Mouse (Mus musculus) ZHBTc4 (cell line): ENCODE data around the gene Aldh3a1.
"Not testable (repeated sequence)": the region's sequence is repeated elsewhere in the genome, so short reads cannot be mapped to it uniquely, and the experiment has no call there.

ENCODE experiments used
- DNase-seq: peaks from one replicate; pipeline ENCODE4 v3.0.0-alpha.2; 2011; ENCODE audit warnings: low read depth, low spot score

Aldh3a1 gene

GRCm38 (mm10) chr11:61207487-61208246, at the start of gene Aldh3a1:
Aldh3a1 (plus strand) TSS chr11:61207537.
- no peak for DNase-seq

DNA sequence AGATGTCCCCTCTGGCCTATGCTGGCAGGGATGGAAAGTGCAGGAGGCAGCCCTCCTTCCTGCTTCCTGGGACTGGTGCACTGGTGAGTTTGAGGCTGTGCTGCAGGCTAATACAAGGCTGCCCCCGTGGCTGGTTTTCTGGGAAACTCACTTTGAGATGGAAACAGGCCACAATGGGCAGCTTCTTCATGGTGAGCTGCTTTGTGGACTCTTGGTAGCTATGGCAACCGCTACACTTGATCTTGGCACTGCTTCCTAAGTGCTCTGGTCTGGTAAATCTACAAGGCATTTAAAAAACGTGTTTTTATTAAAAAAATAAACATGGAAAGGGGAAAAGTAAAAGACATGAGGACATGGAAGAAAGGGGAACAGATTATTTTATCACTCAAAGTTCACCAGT, 49.2 kb upstream of the Aldh3a1 start:
- no peak for DNase-seq

DNA sequence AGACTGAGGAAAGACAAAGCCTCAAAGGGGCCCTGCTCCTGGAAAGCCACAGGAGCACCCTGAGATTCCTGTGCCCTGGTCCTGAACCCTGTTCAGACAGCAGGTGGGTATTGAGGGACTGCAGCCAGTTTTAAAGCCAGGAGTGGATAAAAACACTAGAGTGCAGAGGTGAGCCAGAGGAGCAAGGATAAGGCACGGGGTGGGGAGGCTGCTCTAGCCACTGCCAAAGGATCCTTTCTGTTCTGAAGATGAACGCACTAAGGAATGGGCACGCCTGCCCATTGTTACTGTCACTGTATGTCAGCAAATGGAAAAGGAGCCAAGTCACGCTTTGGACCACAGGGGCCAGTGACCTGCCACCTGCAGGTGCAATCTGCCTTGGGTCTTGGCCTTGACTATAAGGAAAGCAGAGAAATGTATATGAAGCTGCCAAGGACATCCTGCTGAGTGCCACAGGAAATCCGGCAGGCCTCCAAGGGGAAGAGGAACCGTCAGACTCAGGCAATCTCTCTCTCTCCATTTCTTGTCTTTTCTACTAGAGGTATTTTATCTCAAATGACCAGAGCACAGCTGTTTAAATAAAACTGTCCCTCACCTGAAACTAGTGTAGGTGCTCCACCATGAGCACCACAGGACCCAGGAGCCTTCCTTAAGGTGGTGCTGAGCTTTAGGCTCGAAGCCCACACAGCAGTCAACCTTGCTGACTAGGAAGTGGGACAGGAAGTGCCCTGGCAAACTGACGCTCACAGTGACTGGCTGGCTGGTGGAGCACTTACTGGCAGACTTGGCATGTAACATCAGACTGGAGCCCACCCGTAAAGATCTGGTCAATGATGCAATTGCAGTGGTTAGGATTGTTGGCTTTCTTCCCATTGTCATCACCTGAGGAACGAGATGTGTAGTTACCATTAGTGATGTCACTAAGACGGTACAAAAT, 47.3 kb upstream of the Aldh3a1 start:
- DNase-seq, result no peak

DNA sequence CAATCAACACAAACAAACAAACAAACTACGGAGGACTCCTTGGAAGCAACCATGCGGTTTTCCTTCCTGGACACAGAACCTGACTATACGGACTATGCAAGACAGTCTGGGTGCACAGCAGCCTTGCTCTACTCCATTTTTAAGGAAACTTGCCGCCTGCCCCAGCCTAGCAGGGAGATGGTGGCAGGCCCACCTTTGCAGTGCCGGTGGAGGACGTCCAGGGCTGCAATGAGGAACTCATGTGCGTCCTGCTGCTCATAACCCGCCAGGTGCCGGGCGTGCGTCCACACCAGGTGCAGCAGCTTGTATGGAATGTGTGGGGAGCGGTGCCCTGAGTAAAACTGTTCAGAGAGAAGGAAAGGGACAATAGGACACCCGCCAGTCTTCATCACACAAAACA, 46.2 kb upstream of the Aldh3a1 start:
- peak; percentile 29 for DNase-seq

GRCm38 (mm10) chr11:61162776-61163175, 44.6 kb upstream of the Aldh3a1 start:
- DNase-seq, result no peak

- no peak for DNase-seq
Measured at GRCm38 (mm10) chr11:61163341-61163740, 44.0 kb upstream of the Aldh3a1 start.

- no peak for DNase-seq
Measured at GRCm38 (mm10) chr11:61164366-61164765, 43.0 kb upstream of the Aldh3a1 start.

DNA sequence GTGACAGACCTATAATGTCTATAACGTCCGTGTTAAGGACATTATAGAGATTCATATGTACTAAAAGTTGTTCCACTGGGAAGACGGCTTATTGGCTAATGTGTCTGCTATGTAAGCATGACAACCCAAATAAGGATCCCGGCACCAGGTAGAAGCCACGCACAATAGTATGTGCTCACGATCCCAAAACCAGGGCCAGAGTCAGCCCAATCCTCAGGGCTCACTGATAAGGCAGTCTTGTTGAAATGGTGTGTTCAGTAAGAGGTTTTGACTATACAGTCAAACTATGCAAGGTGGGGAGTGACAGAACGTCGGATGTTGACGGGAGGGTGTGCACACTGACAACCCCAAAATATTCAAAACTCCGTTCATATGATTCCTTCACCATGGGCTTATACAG, 42.5 kb upstream of the Aldh3a1 start:
- no peak for DNase-seq

DNA sequence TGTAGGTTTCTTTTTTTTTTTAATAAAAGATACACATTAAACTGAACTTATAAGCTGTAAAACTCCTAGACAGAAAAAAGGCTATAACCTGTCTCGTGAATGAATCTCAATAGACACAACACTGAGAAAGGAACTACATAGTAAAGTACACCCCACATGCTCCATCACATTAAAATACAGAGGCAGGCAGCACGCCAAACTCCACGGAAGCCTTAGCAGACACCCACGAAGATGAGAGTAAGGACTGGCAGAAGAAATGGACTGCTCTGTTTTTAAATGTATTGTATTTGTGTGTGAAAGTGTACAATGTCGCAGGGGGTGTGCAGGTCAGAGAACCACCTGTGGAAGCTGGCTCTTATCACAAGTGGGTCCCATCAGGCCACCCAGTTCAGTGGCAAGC, 37.2 kb upstream of the Aldh3a1 start:
- DNase-seq, result no peak

- DNase-seq, result peak; percentile 16
Measured at GRCm38 (mm10) chr11:61173477-61173876, 33.9 kb upstream of the Aldh3a1 start.

GRCm38 (mm10) chr11:61174291-61174820, 33.0 kb upstream of the Aldh3a1 start:
- peak; percentile 86 for DNase-seq

- DNase-seq, result peak; percentile 100
Measured at GRCm38 (mm10) chr11:61174821-61175658, 32.3 kb upstream of the Aldh3a1 start, which contains the start of gene Usp22. Usp22 (minus strand) TSS chr11:61175055.

GRCm38 (mm10) chr11:61175778-61176177, 31.6 kb upstream of the Aldh3a1 start:
- DNase-seq, result no peak

DNA sequence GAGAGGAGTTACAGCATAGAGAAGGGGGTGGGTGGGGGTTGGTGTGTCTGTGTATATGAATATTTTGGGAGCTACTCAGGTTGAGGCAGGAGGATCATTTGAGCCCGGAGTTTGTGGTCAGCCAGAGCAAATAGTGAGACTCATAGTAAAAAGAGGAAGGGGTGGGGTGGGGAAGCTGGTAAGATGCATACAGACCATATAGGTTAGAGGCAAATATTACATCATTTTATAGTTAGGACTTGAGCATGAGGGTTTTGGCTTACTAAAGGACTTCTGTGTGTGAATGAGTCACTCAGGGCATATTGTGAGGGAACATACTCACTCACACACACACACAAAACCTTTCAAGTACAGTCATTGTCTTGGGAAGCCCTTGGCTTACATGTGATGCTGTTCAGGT, 31.0 kb upstream of the Aldh3a1 start:
- DNase-seq, result no peak

GRCm38 (mm10) chr11:61180361-61180760, 27.0 kb upstream of the Aldh3a1 start:
- no peak for DNase-seq

DNA sequence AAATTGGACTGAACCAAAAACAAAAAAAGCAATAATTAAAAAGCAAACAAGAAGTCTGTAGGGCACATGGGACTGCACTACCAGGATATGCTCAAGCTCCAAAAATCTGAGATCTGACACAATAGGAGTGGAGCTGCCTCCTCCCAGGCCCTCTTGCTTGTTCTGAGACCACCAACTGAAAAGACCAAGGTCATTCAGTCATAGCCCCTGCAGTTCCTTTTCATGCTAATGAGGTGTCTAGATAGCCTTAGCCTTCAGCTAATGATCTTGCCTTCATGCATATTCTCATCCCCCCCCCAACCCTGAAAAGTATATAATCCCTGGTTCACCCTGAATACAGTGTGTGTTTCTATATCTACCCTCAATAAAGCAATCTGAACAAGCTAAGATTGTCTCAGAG, 25.7 kb upstream of the Aldh3a1 start:
- peak; percentile 17 for DNase-seq

- no peak for DNase-seq
Measured at GRCm38 (mm10) chr11:61183820-61184219, 23.5 kb upstream of the Aldh3a1 start.

GRCm38 (mm10) chr11:61190776-61191175, 16.6 kb upstream of the Aldh3a1 start:
- no peak for DNase-seq

GRCm38 (mm10) chr11:61192123-61192522, 15.2 kb upstream of the Aldh3a1 start:
- DNase-seq, result not testable (repeated sequence)

- no peak for DNase-seq
Measured at GRCm38 (mm10) chr11:61192779-61193178, 14.6 kb upstream of the Aldh3a1 start.

DNA sequence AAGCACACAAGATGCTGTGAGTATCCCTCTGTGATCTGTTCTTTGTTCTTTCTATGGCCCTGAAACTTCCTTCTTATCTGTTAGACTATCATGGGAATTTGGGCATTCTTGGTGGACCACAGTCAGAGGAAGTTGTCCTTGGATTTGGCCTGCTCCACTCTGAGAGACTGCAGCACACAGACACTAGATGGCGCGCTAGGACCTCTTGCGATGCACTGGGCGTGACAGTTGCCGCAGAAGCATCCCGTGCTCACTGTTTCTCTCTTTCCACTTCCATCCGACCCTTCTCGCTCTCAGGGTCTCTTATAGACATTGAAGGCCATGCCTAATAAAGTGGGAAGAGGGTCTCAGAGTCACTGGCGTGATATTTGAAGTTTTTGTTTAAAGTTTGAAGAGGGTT, 13.9 kb upstream of the Aldh3a1 start:
- peak; percentile 84 for DNase-seq
